Mouse (Mus musculus): ENCODE measurements at regions not wholly inside any gene's neighbourhood (a gene's known extent, or its start where the extent isn't known, plus 50 kb on each side); places are given as distances from the start of the nearest gene placed in this dataset.

DNA sequence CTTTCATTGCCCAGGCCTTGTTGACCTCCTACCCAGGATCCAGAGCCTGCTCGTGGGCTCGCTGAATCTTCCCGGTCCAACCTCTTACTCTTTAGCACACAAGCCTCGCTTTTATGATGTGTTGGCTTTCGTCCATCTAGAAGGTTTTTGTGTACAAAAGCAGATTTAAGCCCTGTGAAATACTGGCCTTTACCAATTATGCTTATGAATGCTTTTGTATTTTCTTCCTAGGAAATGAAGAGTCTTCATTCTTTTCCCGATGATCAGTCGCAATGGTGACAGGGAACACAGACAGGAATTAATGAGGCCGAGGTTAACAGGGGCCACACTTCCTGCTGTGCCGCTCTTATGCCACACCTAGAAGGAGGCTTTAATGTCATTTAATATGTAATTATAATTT is 227.4 kb upstream of the Gadl1 start:
- TF ChIP-seq CTCF (IDR thresholded peaks at IDR 0.05; ENCODE audit: low read depth), result no peak
- no peak for TF ChIP-seq EP300 (IDR thresholded peaks at IDR 0.05; ENCODE audit: low read depth)
